Mouse (Mus musculus) heart, embryonic 15.5 days (tissue): Measurements from ENCODE around the gene 4933427I04Rik. TPM values are rescaled to one million over a fixed set of nuclear protein-coding genes. Genes with fewer than 3 reads are reported as not detected.

Experiments used
- ATAC-seq: fragments of 200-750 bp; cut with Nextera tagmentation; replicated peaks from 2 replicates; pipeline ENCODE4 v1.8.0; 2017; ENCODE audit warnings: low read depth, moderate TSS enrichment; ENCODE audit not compliant: insufficient number of reproducible peaks, insufficient read depth, low FRiP score
- H3K27ac ChIP-seq: fragments of 300-500 bp; sonication (generic); 2 replicates; pipeline ENCODE4 v1.5.1; 2015; ENCODE audit warnings: mild to moderate bottlenecking, inconsistent platforms
- H3K27me3 ChIP-seq: fragments of 300-500 bp; sonication (generic); 2 replicates; pipeline ENCODE4 v1.6.1; 2015; ENCODE audit warnings: inconsistent platforms
- H3K36me3 ChIP-seq: fragments of 300-500 bp; sonication (generic); 2 replicates; pipeline ENCODE4 v1.6.1; 2015; ENCODE audit warnings: mild to moderate bottlenecking, inconsistent platforms
- H3K4me1 ChIP-seq: fragments of 300-500 bp; sonication (generic); replicated peaks from 2 replicates; pipeline ENCODE4 v1.6.1; 2015; ENCODE audit warnings: inconsistent platforms
- H3K4me2 ChIP-seq: fragments of 300-500 bp; sonication (generic); 2 replicates; pipeline ENCODE4 v1.6.1; 2015; ENCODE audit warnings: inconsistent platforms, mild to moderate bottlenecking, moderate library complexity
- H3K4me3 ChIP-seq: fragments of 300-500 bp; sonication (generic); 2 replicates; pipeline ENCODE4 v1.5.1; 2015; ENCODE audit warnings: mild to moderate bottlenecking, inconsistent platforms
- H3K9ac ChIP-seq: fragments of 300-500 bp; sonication (generic); 2 replicates; pipeline ENCODE4 v1.6.1; 2015; ENCODE audit warnings: mild to moderate bottlenecking, inconsistent platforms
- H3K9me3 ChIP-seq: fragments of 300-500 bp; sonication (generic); replicated peaks from 2 replicates; pipeline ENCODE4 v1.6.1; 2016; ENCODE audit warnings: inconsistent platforms
- WGBS: fragments of 180-500 bp; shearing (Covaris S2); methylation state at CpG from one replicate; pipeline ENCODE4 v1.1.7; 2015; ENCODE audit warnings: mixed read lengths; 5-methylcytosine and 5-hydroxymethylcytosine counted together
- polyA plus RNA-seq: library from polyadenylated mRNA; unstranded; fragments of >200 nt; fragmentation: Nextera tagmentation; extraction: Ambion mirVana; gene quantifications from 2 replicates; pipeline ENCODE4 v1.2.1, GENCODE M21; 2015

4933427I04Rik gene
- polyA plus RNA-seq, 1 experiment from 2014 or later: not detected

DNA sequence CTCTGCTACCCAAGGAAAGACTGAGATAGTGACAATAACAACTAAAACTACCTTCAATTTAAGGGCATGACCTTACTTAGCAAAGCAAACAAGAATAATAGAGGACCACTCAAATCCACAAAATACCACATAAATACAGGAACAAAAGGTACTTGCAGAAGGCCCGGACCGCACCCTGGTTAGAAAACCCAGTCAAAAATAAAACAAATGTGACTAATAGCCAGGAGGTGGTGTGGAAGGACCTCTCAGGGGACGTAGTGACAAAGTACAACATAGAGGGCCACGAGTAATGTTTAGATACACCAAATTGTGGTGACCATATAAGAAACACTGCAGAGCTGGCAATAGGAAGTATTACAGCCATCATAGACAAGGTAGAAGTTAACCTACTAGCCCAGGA is 34.8 kb downstream of the 4933427I04Rik start:
- no peaks in the 10 kb centered on the region for H3K9me3 ChIP-seq
- H3K4me2 ChIP-seq: no peak overlapping the region
- ATAC-seq: no peak
- no peak overlapping the region for H3K27ac ChIP-seq
- H3K36me3 ChIP-seq: no peaks in the 10 kb centered on the region
- WGBS: 83% methylated on average over 4 of the region's 4 CpGs
- no peak overlapping the region for H3K9ac ChIP-seq
- no peak overlapping the region for H3K4me3 ChIP-seq
- no peaks in the 10 kb centered on the region for H3K4me1 ChIP-seq
- no peaks in the 10 kb centered on the region for H3K27me3 ChIP-seq

DNA sequence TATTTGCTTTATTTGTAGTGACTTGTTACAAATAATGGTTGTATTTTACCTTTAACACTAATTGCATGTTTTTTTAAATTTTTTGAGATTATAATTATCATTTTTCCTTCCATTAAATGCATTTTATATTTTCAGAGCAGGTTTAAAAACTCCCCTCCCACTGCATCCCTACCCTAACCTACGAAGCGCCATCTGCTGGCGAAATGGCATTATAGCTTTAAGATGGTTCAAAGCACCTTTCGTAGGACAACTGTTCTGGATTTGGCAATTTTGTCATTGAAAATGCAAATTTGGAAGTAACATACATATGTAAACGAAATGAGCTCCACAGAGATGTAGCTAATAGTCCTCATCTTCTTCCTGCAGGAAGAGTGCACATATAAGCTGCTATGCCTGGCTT is 39.2 kb downstream of the 4933427I04Rik start:
- no peak for ATAC-seq
- Histone ChIP-seq H3K27me3 (no peaks in the 10 kb centered on the region), H3K27ac (no peak overlapping the region), H3K36me3 (no peaks in the 10 kb centered on the region), H3K9ac (no peak overlapping the region), H3K4me2 (no peak overlapping the region), H3K4me3 (no peak overlapping the region), H3K4me1 (peaks cover under 1% of the 10 kb centered on the region; the same call in 1 of the 2 replicates), H3K9me3 (no peaks in the 10 kb centered on the region)
- WGBS: 12% methylated on average over 5 of the region's 5 CpGs

GRCm38 (mm10) chr4:123903432-123903831 is 44.0 kb downstream of the 4933427I04Rik start:
- Histone ChIP-seq H3K27me3 (no peaks in the 10 kb centered on the region), H3K27ac (no peak overlapping the region), H3K9ac (no peak overlapping the region), H3K4me2 (no peak overlapping the region), H3K36me3 (0 out of 2 replicates have a peak, but pooled peaks cover 2% of the 10 kb centered on the region), H3K4me3 (no peak overlapping the region), H3K4me1 (peaks cover 18% of the 10 kb centered on the region), H3K9me3 (no peaks in the 10 kb centered on the region)
- ATAC-seq: no peak
- 75% methylated on average over 3 of the region's 3 CpGs for WGBS

DNA sequence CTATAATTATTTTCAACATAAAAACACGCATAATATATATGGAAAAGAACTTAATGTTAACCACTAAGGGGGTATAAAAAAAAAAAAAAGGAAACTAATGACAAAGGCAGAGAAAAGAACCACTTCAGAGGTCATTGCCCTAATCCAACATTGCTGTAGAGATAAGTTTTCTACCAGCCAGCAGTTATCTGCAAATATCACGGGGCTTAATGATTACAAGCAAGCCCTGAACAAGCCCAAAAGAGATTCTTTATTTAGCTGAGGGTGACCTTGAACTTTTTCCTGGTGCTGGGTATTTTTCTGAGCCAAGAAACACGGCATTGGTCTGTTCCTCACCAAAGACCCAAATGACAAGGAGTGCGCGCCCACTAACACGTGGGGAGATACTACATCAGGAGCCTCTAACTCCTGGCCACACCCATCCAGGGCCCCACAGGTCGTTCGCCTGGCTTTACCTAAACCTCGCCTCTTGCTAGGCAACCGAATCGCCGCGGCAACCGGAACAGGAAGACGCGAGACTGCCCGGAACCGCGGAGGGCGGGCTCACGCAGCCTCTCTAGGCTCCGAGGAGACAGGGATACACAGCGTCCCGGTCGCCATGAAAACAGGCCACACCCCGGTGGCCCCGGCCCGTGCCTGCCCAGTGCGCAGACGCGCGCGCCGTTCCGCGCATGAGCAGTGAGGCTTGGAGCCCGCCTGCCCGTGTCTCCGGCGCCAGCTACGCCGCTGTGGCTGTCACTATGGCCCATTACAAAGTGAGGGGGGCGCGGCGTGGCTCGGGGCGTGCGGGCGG is 45.0 kb downstream of the 4933427I04Rik start, which contains the start of gene Mycbp:
Mycbp (plus strand) TSS at position 500 of the 793 bp plus-strand sequence.
- H3K27ac ChIP-seq: peak within 1 kb of the TSS; percentile 85
- peak; percentile 100 for ATAC-seq
- peak within 1 kb of the TSS; percentile 66 for H3K9ac ChIP-seq
- peaks cover 18% of the 10 kb centered on the region for H3K4me1 ChIP-seq
- peak within 1 kb of the TSS; percentile 76 for H3K4me2 ChIP-seq
- 0 out of 2 replicates have a peak, but pooled peaks cover 2% of the 10 kb centered on the region for H3K36me3 ChIP-seq
- H3K4me3 ChIP-seq: peak within 1 kb of the TSS; percentile 61
- H3K9me3 ChIP-seq: no peaks in the 10 kb centered on the region
- H3K27me3 ChIP-seq: no peaks in the 10 kb centered on the region
- under 1% methylated on average over 49 of the region's 49 CpGs for WGBS

GRCm38 (mm10) chr4:123905126-123905668 is 45.7 kb downstream of the 4933427I04Rik start:
- peak overlapping the region; percentile 61 for H3K4me3 ChIP-seq
- peak overlapping the region; percentile 76 for H3K4me2 ChIP-seq
- peak overlapping the region; percentile 66 for H3K9ac ChIP-seq
- H3K27me3 ChIP-seq: no peaks in the 10 kb centered on the region
- H3K9me3 ChIP-seq: no peaks in the 10 kb centered on the region
- under 1% methylated on average over 52 of the region's 53 CpGs for WGBS
- no peak for ATAC-seq
- peaks cover 18% of the 10 kb centered on the region for H3K4me1 ChIP-seq
- H3K36me3 ChIP-seq: peaks cover 7% of the 10 kb centered on the region; the same call in 1 of the 2 replicates
- peak overlapping the region; percentile 77 for H3K27ac ChIP-seq

DNA sequence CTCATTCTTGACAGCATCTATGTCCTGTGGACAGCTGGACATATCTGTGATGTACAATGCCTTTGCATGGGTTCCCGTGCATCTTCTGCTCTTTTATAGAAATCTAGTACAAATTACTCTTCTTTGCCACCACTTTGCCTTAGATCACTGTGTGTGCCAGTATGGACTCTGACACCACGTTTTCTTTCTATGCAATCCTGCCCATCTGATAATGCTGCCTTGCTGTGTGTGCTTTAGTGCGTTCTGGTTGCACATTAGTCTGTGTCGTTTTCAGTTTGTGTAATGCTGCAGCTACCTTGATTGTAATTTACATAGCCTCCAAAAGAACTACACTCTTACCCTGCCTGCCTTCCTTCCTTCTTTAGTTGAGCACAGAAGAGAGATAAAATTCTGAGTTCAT is 52.0 kb downstream of the 4933427I04Rik start:
- peaks cover 18% of the 10 kb centered on the region; the same call in 1 of the 2 replicates for H3K36me3 ChIP-seq
- H3K27ac ChIP-seq: no peak overlapping the region
- no peak for ATAC-seq
- no peak overlapping the region for H3K4me2 ChIP-seq
- no peak overlapping the region for H3K9ac ChIP-seq
- H3K9me3 ChIP-seq: no peaks in the 10 kb centered on the region
- 85% methylated on average over 4 of the region's 4 CpGs for WGBS
- H3K4me1 ChIP-seq: peaks cover 16% of the 10 kb centered on the region
- H3K27me3 ChIP-seq: no peaks in the 10 kb centered on the region
- no peak overlapping the region for H3K4me3 ChIP-seq

- Histone ChIP-seq H3K27ac (no peak overlapping the region), H3K4me3 (no peak overlapping the region)
- WGBS: 41% methylated on average over 2 of the region's 2 CpGs
Measured at GRCm38 (mm10) chr4:123912431-123912830, 53.0 kb downstream of the 4933427I04Rik start.

More at GRCm38 (mm10) chr4:123912431-123912830, 53.0 kb downstream of the 4933427I04Rik start:
- no peak for ATAC-seq
- no peak overlapping the region for H3K9ac ChIP-seq
- H3K4me1 ChIP-seq: peaks cover 11% of the 10 kb centered on the region
- no peaks in the 10 kb centered on the region for H3K9me3 ChIP-seq
- H3K4me2 ChIP-seq: no peak overlapping the region
- no peaks in the 10 kb centered on the region for H3K27me3 ChIP-seq
- H3K36me3 ChIP-seq: peaks cover 18% of the 10 kb centered on the region; the same call in 1 of the 2 replicates

Other genes starting within 250 kb of the 4933427I04Rik start
- 51.0 and 51.1 TPM in 2 replicates for gene Macf1, start 175.3 kb upstream of the 4933427I04Rik start, polyA plus RNA-seq
- gene Ndufs5, start 141.5 kb upstream of the 4933427I04Rik start, polyA plus RNA-seq: 423 and 551 TPM in 2 replicates
- gene Akirin1, start 109.3 kb upstream of the 4933427I04Rik start, polyA plus RNA-seq: 42.5 and 48.7 TPM in 2 replicates
- gene Rhbdl2, start 71.8 kb upstream of the 4933427I04Rik start, polyA plus RNA-seq: 1.5 and 4.7 TPM in 2 replicates
- gene Mycbp, start 45.2 kb downstream of the 4933427I04Rik start, polyA plus RNA-seq: 47.4 and 60.1 TPM in 2 replicates
- 34.0 and 42.1 TPM in 2 replicates for gene Rragc, start 57.8 kb downstream of the 4933427I04Rik start, polyA plus RNA-seq
- gene 4930535I16Rik, start 58.3 kb downstream of the 4933427I04Rik start, polyA plus RNA-seq: not detected in 2 replicates